8 mouse cellular contexts compared by ENCODE assay signal in the genomic region with DNA sequence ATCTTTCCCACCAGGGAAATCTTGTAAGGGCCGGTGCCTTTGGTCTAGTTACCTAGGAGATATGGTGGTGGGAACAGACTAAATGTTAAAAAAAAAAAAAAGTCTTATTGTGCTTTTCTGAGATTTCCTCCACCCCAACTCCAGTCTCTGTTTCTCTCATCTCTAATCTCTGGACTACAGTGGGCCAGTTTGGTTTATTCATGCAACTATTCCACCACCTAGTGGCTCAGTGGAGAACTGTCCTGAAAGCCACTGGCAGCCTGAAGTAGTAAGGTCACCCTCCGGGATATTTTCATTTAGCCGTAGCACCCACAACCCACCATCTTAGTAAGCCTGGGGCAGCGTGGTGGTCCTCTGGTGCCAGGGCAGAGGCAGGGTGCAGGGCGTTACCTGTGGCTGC. TPM values are rescaled to one million over a fixed set of nuclear protein-coding genes. Genes with fewer than 3 reads are reported as not detected.
DNase-seq lines count a peak whose midpoint lies in the region; ATAC-seq and TF ChIP-seq lines count a peak whose summit lies in the region.

No protein-coding gene starts in this region.

- no peaks in the 10 kb centered on the region; the same call in 1 of the 2 replicates for H3K4me1 ChIP-seq in heart, adult 2 months (ENCODE audit: control insufficient read depth, insufficient read depth, low read length)
- H3K4me1 ChIP-seq in heart, embryonic 10.5 days = peaks cover 16% of the 10 kb centered on the region
- H3K4me1 ChIP-seq in lung, embryonic 16.5 days (replicated peaks; ENCODE audit: control insufficient read depth, insufficient read depth, low read length) = peaks cover 10% of the 10 kb centered on the region

- H3K9ac ChIP-seq in heart, adult 2 months (ENCODE audit: low read depth, low read length) = no peak overlapping the region
- no peak overlapping the region for H3K9ac ChIP-seq in lung, embryonic 16.5 days (ENCODE audit: low read length)

- no peak overlapping the region for H3K4me2 ChIP-seq in lung, embryonic 16.5 days (ENCODE audit: low read depth, low read length)

- H3K4me3 ChIP-seq in heart, adult 2 months = no peak overlapping the region
- H3K4me3 ChIP-seq in heart, embryonic 10.5 days = no peak overlapping the region
- no peak overlapping the region for H3K4me3 ChIP-seq in lung, embryonic 16.5 days (ENCODE audit: low read length)

- peak; percentile 41; the same call in 1 of the 2 replicates for ATAC-seq in lung, embryonic 16.5 days (ENCODE audit: low read depth)

- no peaks in the 10 kb centered on the region for H3K36me3 ChIP-seq in heart, adult 2 months (ENCODE audit: control insufficient read depth, insufficient read depth, low read length)
- H3K36me3 ChIP-seq in heart, embryonic 10.5 days = no peaks in the 10 kb centered on the region
- H3K36me3 ChIP-seq in lung, embryonic 16.5 days (ENCODE audit: control insufficient read depth, insufficient read depth, low read length) = no peaks in the 10 kb centered on the region

- no peaks in the 10 kb centered on the region for H3K27me3 ChIP-seq in heart, adult 2 months (ENCODE audit: control insufficient read depth, insufficient read depth, low read length)
- H3K27me3 ChIP-seq in heart, embryonic 10.5 days (ENCODE audit: insufficient read depth, poor library complexity, severe bottlenecking) = peaks cover 17% of the 10 kb centered on the region
- H3K27me3 ChIP-seq in lung, embryonic 16.5 days (ENCODE audit: control insufficient read depth, insufficient read depth, low read depth, low read length) = no peaks in the 10 kb centered on the region; the same call in 1 of the 2 replicates

- H3K79me2 ChIP-seq in heart, adult 2 months (replicated peaks; ENCODE audit: control insufficient read depth, insufficient read depth, low read length) = no peaks in the 10 kb centered on the region

- H3K27ac ChIP-seq in heart, adult 2 months = no peak overlapping the region
- no peak overlapping the region for H3K27ac ChIP-seq in heart, embryonic 10.5 days
- no peak overlapping the region for H3K27ac ChIP-seq in lung, embryonic 16.5 days (ENCODE audit: low read length)

- 8% methylated on average over 5 of the region's 5 CpGs for WGBS in heart, adult 2 months
- 21% methylated on average over 5 of the region's 5 CpGs for WGBS in heart, embryonic 10.5 days
- 5% methylated on average over 5 of the region's 5 CpGs for WGBS in lung, embryonic 16.5 days

- peak; percentile 88 for TF ChIP-seq CTCF in heart, adult 2 months (IDR thresholded peaks at IDR 0.05)

- DNase-seq in heart, adult 2 months = peak; percentile 35 to 57
- no peak for DNase-seq in heart, embryonic 10.5 days (ENCODE audit: low spot score)
- peak; percentile 68 for DNase-seq in adrenal gland, postnatal 14 days
- peak; percentile 68 for DNase-seq in embryo, embryonic 9.5 days (ENCODE audit: extremely low spot score)
- peak; percentile 29 to 39 for DNase-seq in gastrocnemius, postnatal 36 days
- peak; percentile 61 to 78 for DNase-seq in kidney, postnatal 25 days
- peak; percentile 82 for DNase-seq in retina, postnatal 1 day

- intact Hi-C loops in heart, adult 2 months (cut with DNase I) = loop anchor here (1.0 kb wide), 3 partner anchors 66 to 270 kb away; partner anchors contain the start of gene Kdelr1
- intact Hi-C loops in gastrocnemius, postnatal 36 days (cut with DNase I) = loop anchor here (2.0 to 5.0 kb wide), 2 partner anchors 69 to 137 kb away; partner anchors contain the start of gene Kdelr1

- H3K9me3 ChIP-seq in heart, embryonic 10.5 days = no peaks in the 10 kb centered on the region
- H3K9me3 ChIP-seq in lung, embryonic 16.5 days (ENCODE audit: control insufficient read depth, low read length) = no peaks in the 10 kb centered on the region

- TF ChIP-seq POLR2A in heart, adult 2 months (IDR thresholded peaks at IDR 0.05; ENCODE audit: insufficient read depth, low read depth, low read length) = no peak

- TF ChIP-seq EP300 in heart, adult 2 months (IDR thresholded peaks at IDR 0.05; ENCODE audit: insufficient read depth, low read depth, low read length) = no peak

RNA-seq across cellular contexts. Expression of gene Abcc6, which starts 20.5 kb away (rescaled TPM):
- total RNA-seq in heart, adult 2 months (2021) = not detected
- 0.14 TPM in 1 of 2 replicates, not detected in the other for polyA plus RNA-seq in heart, adult 2 months (2012; rRNA removed)
- polyA plus RNA-seq in heart, embryonic 10.5 days (2016; fragmentation: Nextera tagmentation; extraction: Ambion mirVana) = 0.02 and 1.3 TPM in 2 replicates
- 0.90 and 15.1 TPM in 2 replicates for total RNA-seq in adrenal gland, postnatal 14 days (2021)
- not detected for total RNA-seq in gastrocnemius, postnatal 36 days (2021)
- 0.25 and 0.63 TPM in 2 replicates for polyA plus RNA-seq in lung, embryonic 16.5 days (2015; fragmentation: Nextera tagmentation; extraction: Ambion mirVana)

RNA-seq across cellular contexts. Expression of gene Nomo1, which starts 23.9 kb away (rescaled TPM):
- 10 to 100 TPM; 88.1 to 91.7 TPM for total RNA-seq in heart, adult 2 months (2021)
- 49.1 and 65.2 TPM in 2 replicates for polyA plus RNA-seq in heart, adult 2 months (2012; rRNA removed)
- 44.2 and 45.3 TPM in 2 replicates for polyA plus RNA-seq in heart, embryonic 10.5 days (2016; fragmentation: Nextera tagmentation; extraction: Ambion mirVana)
- 53.0 and 60.3 TPM in 2 replicates for total RNA-seq in adrenal gland, postnatal 14 days (2021)
- total RNA-seq in gastrocnemius, postnatal 36 days (2021) = 10 to 100 TPM; 54.5 to 66.7 TPM
- 30.3 and 31.4 TPM in 2 replicates for polyA plus RNA-seq in lung, embryonic 16.5 days (2015; fragmentation: Nextera tagmentation; extraction: Ambion mirVana)
